Mouse (Mus musculus) bone marrow macrophage, adult 2 months (primary cell): ENCODE measurements around the gene Tat.

Experiments
- CTCF ChIP-seq: IDR thresholded peaks from 2 replicates; pipeline ENCODE4 v1.5.1; 2012; ENCODE audit warnings: low read depth, mild to moderate bottlenecking, low read length, moderate library complexity
- POLR2A ChIP-seq: IDR thresholded peaks from 2 replicates; pipeline ENCODE4 v1.6.1; 2012; ENCODE audit warnings: mild to moderate bottlenecking, low read depth, low read length, borderline replicate concordance

- TF ChIP-seq CTCF (no peak), POLR2A (no peak)
Observed at GRCm38 (mm10) chr8:109982386-109983105, 7.7 kb upstream of the Tat start.
